In genomic region chrX:36050312-36050711, GRCm38 (mm10) we compare ENCODE assay signal across 28 mouse cellular contexts.
DNase-seq lines count a peak whose midpoint lies in the region; ATAC-seq and TF ChIP-seq lines count a peak whose summit lies in the region.
"Had no signal": no experiment of that assay in that cellular context is flagged by ENCODE, and none has a peak within 500 bp of the region (broad histone marks: within the 10 kb centered on the region; RNA-seq: fewer than 3 reads in every experiment).

No protein-coding gene starts in this region.

- no peaks in the 10 kb centered on the region for H3K9me3 ChIP-seq in MEL (replicated peaks; ENCODE audit: insufficient read depth, low read length)
- no peaks in the 10 kb centered on the region for H3K9me3 ChIP-seq in intestine, postnatal 0 days (ENCODE audit: control insufficient read depth)
- H3K9me3 ChIP-seq: embryonic facial prominence, embryonic 12.5 days; embryonic facial prominence, embryonic 15.5 days; forebrain, embryonic 10.5 days; forebrain, embryonic 13.5 days; heart, embryonic 12.5 days; heart, embryonic 15.5 days had no signal

- no peak overlapping the region for H3K9ac ChIP-seq in MEL (ENCODE audit: control insufficient read depth, low read depth, low read length, poor library complexity, severe bottlenecking)
- H3K9ac ChIP-seq in intestine, postnatal 0 days (ENCODE audit: low read depth, low read length) = no peak overlapping the region
- H3K9ac ChIP-seq: embryonic facial prominence, embryonic 12.5 days; embryonic facial prominence, embryonic 15.5 days; forebrain, embryonic 13.5 days; heart, embryonic 12.5 days; heart, embryonic 15.5 days; hindbrain, embryonic 14.5 days had no signal

- peak; percentile 25; the same call in 1 of the 2 replicates for ATAC-seq in intestine, postnatal 0 days
- ATAC-seq: activated CD4-positive, CD25-positive, alpha-beta regulatory T cell, adult 4 months; forebrain, embryonic 13.5 days; forebrain, embryonic 16.5 days; hindbrain, postnatal 0 days; inflammation-experienced regulatory T-cells, adult 6 months had no signal

- H3K4me2 ChIP-seq in intestine, postnatal 0 days (replicated peaks; ENCODE audit: low read depth) = no peak overlapping the region
- H3K4me2 ChIP-seq: embryonic facial prominence, embryonic 12.5 days; embryonic facial prominence, embryonic 15.5 days; forebrain, embryonic 13.5 days; heart, embryonic 12.5 days; heart, embryonic 15.5 days; hindbrain, embryonic 14.5 days had no signal

- no peak for TF ChIP-seq EP300 in MEL (IDR thresholded peaks at IDR 0.05; ENCODE audit: low read depth in 1 of 2, low read length in 2 of 2)

- no peak overlapping the region for H3K4me3 ChIP-seq in MEL (ENCODE audit: control insufficient read depth in 1 of 2, insufficient read depth in 1 of 2, low read depth in 2 of 2, low read length in 2 of 2)
- no peak overlapping the region for H3K4me3 ChIP-seq in embryonic fibroblast, embryonic 13.5 days (ENCODE audit: insufficient read depth, low read length)
- H3K4me3 ChIP-seq in intestine, postnatal 0 days (ENCODE audit: low read depth, low read length) = no peak overlapping the region
- H3K4me3 ChIP-seq: embryonic facial prominence, embryonic 12.5 days; embryonic facial prominence, embryonic 15.5 days; erythroblast, embryonic 14.5 days; forebrain, embryonic 10.5 days; forebrain, embryonic 13.5 days; heart, embryonic 12.5 days; heart, embryonic 15.5 days had no signal

- H3K79me2 ChIP-seq in MEL (ENCODE audit: control insufficient read depth, insufficient read depth, low read length, poor library complexity) = no peaks in the 10 kb centered on the region

- no peaks in the 10 kb centered on the region for H3K27me3 ChIP-seq in MEL (ENCODE audit: control insufficient read depth in 1 of 2, insufficient read depth in 2 of 2, low read length in 2 of 2)
- H3K27me3 ChIP-seq in intestine, postnatal 0 days (replicated peaks; ENCODE audit: control insufficient read depth, insufficient read depth, low read length) = no peaks in the 10 kb centered on the region
- H3K27me3 ChIP-seq: embryonic facial prominence, embryonic 12.5 days; embryonic facial prominence, embryonic 15.5 days; forebrain, embryonic 13.5 days; heart, embryonic 12.5 days; heart, embryonic 15.5 days had no signal

- intact Hi-C loops in left cerebral cortex, postnatal 10 days (cut with DNase I) = no loop called here
- intact Hi-C loops in heart, postnatal 14 days (cut with DNase I) = no loop called here

- TF ChIP-seq RAD21 in MEL (IDR thresholded peaks at IDR 0.05; ENCODE audit: low read depth, low read length) = no peak

- no peak for TF ChIP-seq POLR2A in MEL (IDR thresholded peaks at IDR 0.05; ENCODE audit: control insufficient read depth in 1 of 2, insufficient read depth in 1 of 2, low read depth in 1 of 2, low read length in 2 of 2, poor library complexity in 1 of 2)
- TF ChIP-seq POLR2A in embryonic fibroblast, embryonic 13.5 days (IDR thresholded peaks at IDR 0.05; ENCODE audit: low read depth, low read length) = no peak

- peaks cover 0 to 10% of the 10 kb centered on the region in 2 experiments; a peak in 2 of 4 replicates for H3K36me3 ChIP-seq in MEL (ENCODE audit: control insufficient read depth in 1 of 2, insufficient read depth in 2 of 2, low read length in 2 of 2)
- no peaks in the 10 kb centered on the region for H3K36me3 ChIP-seq in intestine, postnatal 0 days (ENCODE audit: control insufficient read depth, insufficient read depth)
- H3K36me3 ChIP-seq: embryonic facial prominence, embryonic 12.5 days; embryonic facial prominence, embryonic 15.5 days; heart, embryonic 12.5 days; heart, embryonic 15.5 days had no signal

- no peak overlapping the region for H3K27ac ChIP-seq in MEL (ENCODE audit: control insufficient read depth, low read depth, low read length)
- peak overlapping the region; percentile 61; the same call in 1 of the 2 replicates for H3K27ac ChIP-seq in embryonic fibroblast, embryonic 13.5 days (ENCODE audit: insufficient read depth, low read length)
- no peak overlapping the region for H3K27ac ChIP-seq in intestine, postnatal 0 days (ENCODE audit: low read depth, low read length)
- H3K27ac ChIP-seq: embryonic facial prominence, embryonic 12.5 days; embryonic facial prominence, embryonic 15.5 days; forebrain, embryonic 10.5 days; forebrain, embryonic 13.5 days; heart, embryonic 15.5 days; hindbrain, embryonic 14.5 days; hindbrain, postnatal 0 days had no signal

- peaks cover 2 to 3% of the 10 kb centered on the region in 2 experiments; a peak in 2 of 4 replicates for H3K4me1 ChIP-seq in MEL (ENCODE audit: control insufficient read depth in 1 of 2, insufficient read depth in 2 of 2, low read length in 2 of 2)
- no peaks in the 10 kb centered on the region for H3K4me1 ChIP-seq in embryonic fibroblast, embryonic 13.5 days (ENCODE audit: control insufficient read depth, insufficient read depth, low read length)
- no peaks in the 10 kb centered on the region for H3K4me1 ChIP-seq in intestine, postnatal 0 days (replicated peaks; ENCODE audit: control insufficient read depth, insufficient read depth, low read length)
- H3K4me1 ChIP-seq: embryonic facial prominence, embryonic 12.5 days; embryonic facial prominence, embryonic 15.5 days; forebrain, embryonic 10.5 days; forebrain, embryonic 13.5 days; heart, embryonic 12.5 days; heart, embryonic 15.5 days had no signal

- peak; percentile 60 for DNase-seq in 3T3-L1 (ENCODE audit: low read depth, low spot score)
- DNase-seq in MEL (ENCODE audit: low read depth, low spot score) = peak; percentile 22
- DNase-seq in adrenal gland, adult 8-10 months = no peak
- DNase-seq in left cerebral cortex, postnatal 10 days (ENCODE audit: extremely low spot score in 1 of 2, low spot score in 2 of 2) = no peak
- no peak for DNase-seq in heart, postnatal 14 days
- DNase-seq: adrenal gland, postnatal 10 days; adrenal gland, postnatal 36 days; cerebellum, adult 18-20 months; cerebellum, adult 9-10 months; cerebellum, postnatal 14 days; gastrocnemius, postnatal 10 days; heart, postnatal 10 days; heart, postnatal 4 days; kidney, adult 18-20 months had no signal

- no peak for TF ChIP-seq CTCF in MEL (IDR thresholded peaks at IDR 0.05 in 2 of 3, conservative IDR thresholded peaks at IDR 0.05 in 1 of 3; ENCODE audit: control insufficient read depth in 1 of 3, insufficient read depth in 1 of 3, low read depth in 2 of 3, low read length in 3 of 3, poor library complexity in 1 of 3, severe bottlenecking in 1 of 3)
- no peak for TF ChIP-seq CTCF in embryonic fibroblast, embryonic 13.5 days (IDR thresholded peaks at IDR 0.05; ENCODE audit: borderline replicate concordance, insufficient read depth, low read length)
- no peak for TF ChIP-seq CTCF in intestine, postnatal 0 days (IDR thresholded peaks at IDR 0.05; ENCODE audit: low read depth)

TF ChIP-seq in MEL, 35 proteins besides CTCF, POLR2A, EP300 and RAD21:
- TF ChIP-seq CHD2 (IDR thresholded peaks at IDR 0.05; ENCODE audit: low read length) (no peak), E2F4 (IDR thresholded peaks at IDR 0.05; ENCODE audit: borderline replicate concordance, low read depth, low read length) (no peak), USF2 (IDR thresholded peaks at IDR 0.05; ENCODE audit: borderline replicate concordance in 1 of 2, insufficient read depth in 1 of 2, low read depth in 1 of 2, low read length in 2 of 2) (no peak), POLR2AphosphoS5 (IDR thresholded peaks at IDR 0.05; ENCODE audit: borderline replicate concordance, low read depth, low read length) (no peak), MXI1 (IDR thresholded peaks at IDR 0.05; ENCODE audit: low read depth, low read length) (no peak), ZNF384 (IDR thresholded peaks at IDR 0.05; ENCODE audit: low read depth, low read length) (no peak), MAX (IDR thresholded peaks at IDR 0.05; ENCODE audit: low read length) (no peak), TAL1 (IDR thresholded peaks at IDR 0.05; ENCODE audit: low read length) (no peak), JUND (IDR thresholded peaks at IDR 0.05; ENCODE audit: low read depth, low read length) (no peak), KAT2A (conservative IDR thresholded peaks at IDR 0.05; ENCODE audit: low read depth, low read length) (no peak), UBTF (IDR thresholded peaks at IDR 0.05; ENCODE audit: borderline replicate concordance, insufficient read depth, low read depth, low read length) (no peak), ELF1 (IDR thresholded peaks at IDR 0.05; ENCODE audit: low read depth, low read length) (no peak), RCOR1 (IDR thresholded peaks at IDR 0.05; ENCODE audit: low read depth, low read length) (no peak)

Comparison
In these comparisons a context has a peak if more than half of its experiments do, and no peak if none do; other contexts are left out.
1. DNase-seq: peak in 3T3-L1 (single experiment) and MEL (single experiment); none in adrenal gland, adult 8-10 months (single experiment), left cerebral cortex, postnatal 10 days (0 of 2) and heart, postnatal 14 days (0 of 2).